Mouse (Mus musculus) kidney, postnatal 14 days (tissue): ENCODE measurements around the gene Rbm18.

Source experiments
- DNase-seq: peaks from one replicate; pipeline ENCODE4 v3.0.0; 2022; ENCODE audit warnings: mixed read lengths

Rbm18 gene

DNA sequence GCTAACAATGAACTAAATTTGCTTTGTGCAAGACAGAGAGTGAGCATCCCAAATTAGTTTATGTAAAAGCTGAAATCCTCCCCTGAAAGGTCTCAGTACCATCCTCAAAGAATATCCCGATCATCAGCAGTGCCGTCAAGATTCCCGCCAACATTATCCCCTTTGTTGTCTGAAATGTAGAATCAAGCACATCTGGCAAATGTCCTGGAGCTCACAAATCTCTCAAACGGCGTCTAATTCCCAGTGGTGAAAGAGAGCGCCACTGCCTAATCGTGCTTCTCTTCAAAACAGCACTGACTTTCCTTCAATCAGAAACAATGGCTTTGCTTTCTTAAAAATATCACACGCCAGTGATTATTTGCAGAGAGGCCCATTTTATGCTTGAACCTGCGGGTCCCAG, 69.4 kb downstream of the Rbm18 start:
- DNase-seq = no peak
